Mouse (Mus musculus): ENCODE data around the gene Ablim1. TPM values are rescaled to one million over a fixed set of nuclear protein-coding genes. Genes with fewer than 3 reads are reported as not detected.

Gene Ablim1
- polyA plus RNA-seq, 1 experiment from 2014 or later, result 62.0 TPM

- DNase-seq (ENCODE audit: low spot score) (no peak), ATAC-seq (ENCODE audit: low FRiP score, low TSS enrichment) (no peak)
- no peak overlapping the region for H3K4me2 ChIP-seq (replicated peaks; ENCODE audit: low read depth)
- H3K36me3 ChIP-seq (ENCODE audit: control insufficient read depth, insufficient read depth, low read length), result no peaks in the 10 kb centered on the region
- no peak for TF ChIP-seq CTCF (IDR thresholded peaks at IDR 0.05; ENCODE audit: low read depth)
- no peak for TF ChIP-seq EP300 (optimal IDR thresholded peaks at IDR 0.05)
- no peaks in the 10 kb centered on the region for H3K27me3 ChIP-seq (ENCODE audit: control insufficient read depth, insufficient read depth, low read length)
- H3K9me3 ChIP-seq (ENCODE audit: control insufficient read depth, low read length), result no peaks in the 10 kb centered on the region
- no peak overlapping the region for H3K27ac ChIP-seq (replicated peaks)
- no peak overlapping the region for H3K9ac ChIP-seq (ENCODE audit: low read length)
- no peak overlapping the region for H3K4me3 ChIP-seq (ENCODE audit: low read depth, low read length)
- WGBS, result 82% methylated on average over 14 of the region's 14 CpGs
- no peaks in the 10 kb centered on the region for H3K4me1 ChIP-seq (replicated peaks; ENCODE audit: control insufficient read depth, insufficient read depth)
These were observed 159.4 kb downstream of the Ablim1 start for GRCm38 (mm10) chr19:57155121-57155884.

GRCm38 (mm10) chr19:57152357-57152756, 162.4 kb downstream of the Ablim1 start:
- H3K27me3 ChIP-seq (ENCODE audit: control insufficient read depth, insufficient read depth, low read length), result no peaks in the 10 kb centered on the region
- H3K27ac ChIP-seq (replicated peaks), result no peak overlapping the region
- no peak overlapping the region for H3K4me2 ChIP-seq (replicated peaks; ENCODE audit: low read depth)
- ATAC-seq (ENCODE audit: low FRiP score, low TSS enrichment) (no peak), DNase-seq (ENCODE audit: low spot score) (peak; percentile 47)
- 56% methylated on average over 9 of the region's 9 CpGs for WGBS
- H3K9me3 ChIP-seq (ENCODE audit: control insufficient read depth, low read length), result no peaks in the 10 kb centered on the region
- no peaks in the 10 kb centered on the region for H3K36me3 ChIP-seq (ENCODE audit: control insufficient read depth, insufficient read depth, low read length)
- no peaks in the 10 kb centered on the region for H3K4me1 ChIP-seq (replicated peaks; ENCODE audit: control insufficient read depth, insufficient read depth)
- TF ChIP-seq EP300 (optimal IDR thresholded peaks at IDR 0.05), result no peak
- no peak for TF ChIP-seq CTCF (IDR thresholded peaks at IDR 0.05; ENCODE audit: low read depth)
- no peak overlapping the region for H3K9ac ChIP-seq (ENCODE audit: low read length)
- H3K4me3 ChIP-seq (ENCODE audit: low read depth, low read length), result no peak overlapping the region

- Histone ChIP-seq H3K36me3 (ENCODE audit: control insufficient read depth, insufficient read depth, low read length) (no peaks in the 10 kb centered on the region), H3K9ac (ENCODE audit: low read length) (no peak overlapping the region), H3K4me3 (ENCODE audit: low read depth, low read length) (no peak overlapping the region), H3K27ac (replicated peaks) (no peak overlapping the region), H3K9me3 (ENCODE audit: control insufficient read depth, low read length) (no peaks in the 10 kb centered on the region), H3K4me1 (replicated peaks; ENCODE audit: control insufficient read depth, insufficient read depth) (no peaks in the 10 kb centered on the region), H3K4me2 (replicated peaks; ENCODE audit: low read depth) (no peak overlapping the region), H3K27me3 (ENCODE audit: control insufficient read depth, insufficient read depth, low read length) (no peaks in the 10 kb centered on the region)
- TF ChIP-seq CTCF (IDR thresholded peaks at IDR 0.05; ENCODE audit: low read depth), result no peak
- WGBS, result 86% methylated on average over 9 of the region's 9 CpGs
- peak; percentile 55 for DNase-seq (ENCODE audit: low spot score)
- ATAC-seq (ENCODE audit: low FRiP score, low TSS enrichment), result peak; percentile 56
These were observed 163.2 kb downstream of the Ablim1 start for GRCm38 (mm10) chr19:57151504-57151903.

GRCm38 (mm10) chr19:57150275-57150674, 164.4 kb downstream of the Ablim1 start:
- WGBS, result 33% methylated on average over 1 of the region's 1 CpGs
- Histone ChIP-seq H3K9ac (ENCODE audit: low read length) (no peak overlapping the region), H3K36me3 (ENCODE audit: control insufficient read depth, insufficient read depth, low read length) (no peaks in the 10 kb centered on the region), H3K4me3 (ENCODE audit: low read depth, low read length) (no peak overlapping the region), H3K4me1 (replicated peaks; ENCODE audit: control insufficient read depth, insufficient read depth) (no peaks in the 10 kb centered on the region), H3K9me3 (ENCODE audit: control insufficient read depth, low read length) (no peaks in the 10 kb centered on the region), H3K27ac (replicated peaks) (no peak overlapping the region), H3K4me2 (replicated peaks; ENCODE audit: low read depth) (no peak overlapping the region), H3K27me3 (ENCODE audit: control insufficient read depth, insufficient read depth, low read length) (no peaks in the 10 kb centered on the region)
- DNase-seq (ENCODE audit: low spot score) (peak; percentile 61), ATAC-seq (ENCODE audit: low FRiP score, low TSS enrichment) (peak; percentile 49; the same call in 1 of the 2 replicates)
- TF ChIP-seq EP300 (optimal IDR thresholded peaks at IDR 0.05) (no peak), CTCF (IDR thresholded peaks at IDR 0.05; ENCODE audit: low read depth) (peak; percentile 87)

GRCm38 (mm10) chr19:57147746-57148145, 167.0 kb downstream of the Ablim1 start:
- Histone ChIP-seq H3K4me2 (replicated peaks; ENCODE audit: low read depth) (no peak overlapping the region), H3K27ac (replicated peaks) (no peak overlapping the region), H3K9me3 (ENCODE audit: control insufficient read depth, low read length) (no peaks in the 10 kb centered on the region), H3K27me3 (ENCODE audit: control insufficient read depth, insufficient read depth, low read length) (no peaks in the 10 kb centered on the region), H3K9ac (ENCODE audit: low read length) (no peak overlapping the region), H3K4me3 (ENCODE audit: low read depth, low read length) (no peak overlapping the region), H3K4me1 (replicated peaks; ENCODE audit: control insufficient read depth, insufficient read depth) (no peaks in the 10 kb centered on the region), H3K36me3 (ENCODE audit: control insufficient read depth, insufficient read depth, low read length) (no peaks in the 10 kb centered on the region)
- DNase-seq (ENCODE audit: low spot score), result no peak
- TF ChIP-seq CTCF (IDR thresholded peaks at IDR 0.05; ENCODE audit: low read depth) (no peak), EP300 (optimal IDR thresholded peaks at IDR 0.05) (no peak)
- ATAC-seq (ENCODE audit: low FRiP score, low TSS enrichment), result no peak
- 63% methylated on average over 6 of the region's 6 CpGs for WGBS

- WGBS, result 65% methylated on average over 6 of the region's 6 CpGs
- no peak for ATAC-seq (ENCODE audit: low FRiP score, low TSS enrichment)
- H3K9me3 ChIP-seq (ENCODE audit: control insufficient read depth, low read length), result no peaks in the 10 kb centered on the region
- H3K4me2 ChIP-seq (replicated peaks; ENCODE audit: low read depth), result no peak overlapping the region
- H3K4me1 ChIP-seq (replicated peaks; ENCODE audit: control insufficient read depth, insufficient read depth), result no peaks in the 10 kb centered on the region
- no peak overlapping the region for H3K27ac ChIP-seq (replicated peaks)
- no peaks in the 10 kb centered on the region for H3K36me3 ChIP-seq (ENCODE audit: control insufficient read depth, insufficient read depth, low read length)
- no peaks in the 10 kb centered on the region for H3K27me3 ChIP-seq (ENCODE audit: control insufficient read depth, insufficient read depth, low read length)
- no peak for DNase-seq (ENCODE audit: low spot score)
- no peak overlapping the region for H3K9ac ChIP-seq (ENCODE audit: low read length)
- no peak overlapping the region for H3K4me3 ChIP-seq (ENCODE audit: low read depth, low read length)
- TF ChIP-seq CTCF (IDR thresholded peaks at IDR 0.05; ENCODE audit: low read depth) (no peak), EP300 (optimal IDR thresholded peaks at IDR 0.05) (no peak)
These were observed 167.8 kb downstream of the Ablim1 start for GRCm38 (mm10) chr19:57146936-57147335.

Data from stomach, postnatal 0 days (tissue).